ENCODE assay signal across 13 mouse cellular contexts in genomic region chr13:45657176-45657575, GRCm38 (mm10).
"Had no signal": no experiment of that assay in that cellular context is flagged by ENCODE, and none has a peak within 500 bp of the region (broad histone marks: within the 10 kb centered on the region; RNA-seq: fewer than 3 reads in every experiment).

No protein-coding gene starts in this region.

- H3K4me3 ChIP-seq: megakaryocyte, embryonic 14.5 days; midbrain, embryonic 13.5 days; midbrain, embryonic 15.5 days; neural tube, embryonic 12.5 days; stomach, embryonic 15.5 days had no signal

- H3K27ac ChIP-seq: liver, embryonic 14.5 days; macrophage; midbrain, embryonic 13.5 days; midbrain, embryonic 15.5 days; neural tube, embryonic 12.5 days; stomach, embryonic 15.5 days; stomach, postnatal 0 days had no signal

- H3K9me3 ChIP-seq: midbrain, embryonic 13.5 days; midbrain, embryonic 15.5 days; neural tube, embryonic 12.5 days; stomach, embryonic 15.5 days had no signal

- H3K27me3 ChIP-seq: megakaryocyte, embryonic 14.5 days; midbrain, embryonic 13.5 days; midbrain, embryonic 15.5 days; neural tube, embryonic 12.5 days; stomach, embryonic 15.5 days had no signal

- ATAC-seq: midbrain, embryonic 13.5 days; midbrain, embryonic 15.5 days had no signal

- H3K4me1 ChIP-seq: neural tube, embryonic 12.5 days; stomach, embryonic 15.5 days had no signal

- H3K36me3 ChIP-seq: midbrain, embryonic 13.5 days; midbrain, embryonic 15.5 days; neural tube, embryonic 12.5 days; stomach, embryonic 15.5 days had no signal

- DNase-seq: lung, embryonic 14.5 days; right cerebral cortex, postnatal 14 days; thymus, adult 2 months; thymus, postnatal 36 days had no signal

- H3K4me2 ChIP-seq: lung, embryonic 14.5 days; midbrain, embryonic 11.5 days; midbrain, embryonic 13.5 days; midbrain, embryonic 15.5 days; neural tube, embryonic 12.5 days; stomach, embryonic 15.5 days had no signal

- H3K9ac ChIP-seq: liver, embryonic 14.5 days; lung, embryonic 14.5 days; midbrain, embryonic 13.5 days; midbrain, embryonic 15.5 days; neural tube, embryonic 12.5 days; stomach, embryonic 15.5 days had no signal
